Mouse (Mus musculus) liver, embryonic 15.5 days (tissue): Measurements from ENCODE around the gene Gnl3. TPM values are rescaled to one million over a fixed set of nuclear protein-coding genes. Genes with fewer than 3 reads are reported as not detected.
A peak's percentile ranks its signal among the peaks of the same experiment; 100 is the strongest.

Source experiments
- ATAC-seq: fragments of 200-750 bp; cut with Nextera tagmentation; 2 replicates; pipeline ENCODE4 v1.8.0; 2017; ENCODE audit warnings: moderate number of reproducible peaks, mild to moderate bottlenecking, moderate library complexity; ENCODE audit not compliant: insufficient read depth
- H3K27ac ChIP-seq: fragments of 300-500 bp; sonication (generic); replicated peaks from 2 replicates; pipeline ENCODE4 v1.5.1; 2015; ENCODE audit warnings: mild to moderate bottlenecking, inconsistent platforms
- H3K27me3 ChIP-seq: fragments of 300-500 bp; sonication (generic); 2 replicates; pipeline ENCODE4 v1.6.1; 2015; ENCODE audit warnings: mild to moderate bottlenecking, inconsistent platforms
- H3K36me3 ChIP-seq: fragments of 300-500 bp; sonication (generic); replicated peaks from 2 replicates; pipeline ENCODE4 v1.6.1; 2015; ENCODE audit warnings: moderate library complexity, mild to moderate bottlenecking, inconsistent platforms
- H3K4me1 ChIP-seq: fragments of 300-500 bp; sonication (generic); replicated peaks from 2 replicates; pipeline ENCODE4 v1.6.1; 2015; ENCODE audit warnings: inconsistent platforms
- H3K4me2 ChIP-seq: fragments of 300-500 bp; sonication (generic); 2 replicates; pipeline ENCODE4 v1.6.1; 2015; ENCODE audit warnings: moderate library complexity, mild to moderate bottlenecking, inconsistent platforms
- H3K4me3 ChIP-seq: fragments of 300-500 bp; sonication (generic); replicated peaks from 2 replicates; pipeline ENCODE4 v1.5.1; 2015; ENCODE audit warnings: mild to moderate bottlenecking, inconsistent platforms
- H3K9ac ChIP-seq: fragments of 300-500 bp; sonication (generic); 2 replicates; pipeline ENCODE4 v1.6.1; 2015; ENCODE audit warnings: moderate library complexity, mild to moderate bottlenecking, inconsistent platforms
- H3K9me3 ChIP-seq: fragments of 300-500 bp; sonication (generic); replicated peaks from 2 replicates; pipeline ENCODE4 v1.6.1; 2016; ENCODE audit warnings: inconsistent platforms
- WGBS: fragments of 180-500 bp; shearing (Covaris S2); methylation state at CpG from one replicate; pipeline ENCODE4 v1.1.7; 2015; ENCODE audit warnings: mixed read lengths; ENCODE audit not compliant: insufficient replicate concordance; 5-methylcytosine and 5-hydroxymethylcytosine counted together
- polyA plus RNA-seq: library from polyadenylated mRNA; unstranded; fragments of >200 nt; fragmentation: Nextera tagmentation; extraction: Ambion mirVana; gene quantifications from 2 replicates; pipeline ENCODE4 v1.2.1, GENCODE M21; 2015

The Gnl3 gene
- polyA plus RNA-seq, 1 experiment from 2014 or later, result 63.6 TPM

DNA sequence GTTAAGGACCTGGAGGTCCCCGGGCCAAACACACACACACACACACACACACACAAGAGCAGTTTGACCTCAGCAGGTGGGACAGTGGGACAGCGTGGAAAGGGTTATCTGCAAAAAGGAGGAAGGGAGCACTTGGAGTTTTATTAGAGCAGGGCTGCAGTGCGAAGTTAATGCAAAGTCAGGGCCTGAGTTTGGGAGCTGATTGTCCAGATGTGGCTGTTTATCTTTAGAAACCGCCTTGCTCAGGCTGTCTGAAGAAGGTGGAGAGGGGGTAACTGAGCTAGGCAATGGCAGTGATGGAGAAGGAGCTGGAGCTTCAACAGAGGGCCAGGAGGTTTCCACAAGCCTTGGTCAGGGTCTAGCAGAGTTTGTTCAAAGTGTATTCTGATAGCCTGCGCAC, 12.2 kb downstream of the Gnl3 start:
- Histone ChIP-seq H3K27me3 (no peaks in the 10 kb centered on the region), H3K36me3 (peaks cover 36% of the 10 kb centered on the region), H3K4me1 (peaks cover 29% of the 10 kb centered on the region), H3K9ac (0 out of 2 replicates have a peak overlapping the region, but pooled peaks have one; percentile 0), H3K27ac (peak overlapping the region; percentile 51), H3K4me2 (no peak overlapping the region), H3K9me3 (no peaks in the 10 kb centered on the region), H3K4me3 (no peak overlapping the region)
- WGBS, result 37% methylated on average over 5 of the region's 5 CpGs
- ATAC-seq, result peak; percentile 61; the same call in 1 of the 2 replicates

DNA sequence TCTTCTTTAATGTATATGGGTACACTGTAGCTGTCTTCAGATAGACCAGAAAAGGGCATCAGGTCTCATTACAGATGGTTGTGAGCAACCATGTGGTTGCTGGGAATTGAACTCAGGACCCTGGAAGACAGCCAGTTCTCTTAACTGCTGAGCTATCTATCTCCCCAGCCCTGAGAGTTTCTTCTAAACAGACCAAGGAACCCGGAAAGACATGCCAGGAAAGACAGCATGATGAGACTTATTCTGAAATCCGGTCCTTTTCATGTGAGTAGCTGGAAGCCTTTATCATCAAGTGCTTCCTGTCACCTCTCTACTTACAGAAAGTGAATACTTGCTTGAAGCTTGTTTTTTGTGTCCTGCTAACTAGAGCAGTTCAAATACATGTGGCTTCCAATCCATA, 14.4 kb downstream of the Gnl3 start:
- Histone ChIP-seq H3K9ac (no peak overlapping the region), H3K4me2 (no peak overlapping the region), H3K27ac (no peak overlapping the region), H3K4me1 (peaks cover 40% of the 10 kb centered on the region), H3K9me3 (no peaks in the 10 kb centered on the region), H3K36me3 (peaks cover 13% of the 10 kb centered on the region), H3K27me3 (no peaks in the 10 kb centered on the region), H3K4me3 (no peak overlapping the region)
- 50% methylated on average over 2 of the region's 2 CpGs for WGBS
- no peak for ATAC-seq

DNA sequence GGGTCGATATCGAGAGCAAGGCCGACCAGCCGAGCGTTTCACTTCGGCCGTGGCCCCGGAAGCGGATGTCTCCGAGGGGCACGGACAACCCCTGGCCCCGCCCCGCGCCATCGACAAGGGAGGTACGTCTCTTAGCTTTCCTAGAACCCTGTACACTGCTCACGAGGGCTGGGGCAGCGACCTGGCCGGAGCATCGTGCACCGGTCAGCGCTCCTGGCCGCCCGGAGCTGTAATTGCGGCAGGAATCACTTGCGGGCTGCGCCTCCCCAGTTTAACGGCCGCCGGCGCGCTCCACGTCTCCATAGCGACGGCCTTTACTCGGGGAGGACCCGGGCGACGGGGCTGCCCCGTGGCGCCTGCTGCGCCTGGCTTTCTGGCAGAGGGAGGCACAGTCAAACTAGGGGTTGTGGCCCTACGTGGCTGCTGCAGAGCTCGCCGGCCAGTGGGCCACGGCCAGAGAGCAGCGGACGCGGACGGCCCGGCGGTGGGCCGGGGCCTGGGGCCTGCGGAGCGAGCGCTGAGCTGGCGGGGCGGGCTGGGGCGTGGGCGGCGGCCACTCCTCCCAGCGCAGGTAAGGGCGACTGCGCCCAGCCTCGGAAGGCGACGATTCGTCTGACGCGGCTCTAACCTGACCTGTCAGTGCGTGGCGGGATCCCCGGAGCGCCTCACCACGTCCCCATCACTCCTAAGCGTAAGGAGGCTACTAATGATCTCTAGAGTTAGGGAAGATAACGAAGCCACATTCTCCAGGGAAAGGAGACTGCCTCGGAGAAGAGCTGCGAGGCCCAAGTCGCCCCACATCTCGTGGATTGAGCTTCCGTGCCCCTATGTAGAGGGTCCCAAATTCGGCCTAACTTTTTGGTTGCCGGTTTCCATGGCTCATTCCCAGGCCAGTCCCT, 17.4 kb downstream of the Gnl3 start, which contains the start of the genes Glt8d1 and Spcs1:
Glt8d1 (plus strand) TSS at position 94 of the 899 bp plus-strand sequence.
Spcs1 (minus strand) TSS at position 366 of the 899 bp plus-strand sequence.
- peaks cover 28% of the 10 kb centered on the region for H3K4me1 ChIP-seq
- peak within 1 kb of the TSS; percentile 85 for H3K9ac ChIP-seq
- peak; percentile 90 for ATAC-seq
- WGBS, result under 1% methylated on average over 84 of the region's 84 CpGs
- peak within 1 kb of the TSS; percentile 98 for H3K4me3 ChIP-seq
- no peaks in the 10 kb centered on the region for H3K27me3 ChIP-seq
- H3K4me2 ChIP-seq, result peak within 1 kb of the TSS; percentile 79
- H3K36me3 ChIP-seq, result peaks cover 17% of the 10 kb centered on the region
- H3K27ac ChIP-seq, result peak within 1 kb of the TSS; percentile 94
- H3K9me3 ChIP-seq, result no peaks in the 10 kb centered on the region

DNA sequence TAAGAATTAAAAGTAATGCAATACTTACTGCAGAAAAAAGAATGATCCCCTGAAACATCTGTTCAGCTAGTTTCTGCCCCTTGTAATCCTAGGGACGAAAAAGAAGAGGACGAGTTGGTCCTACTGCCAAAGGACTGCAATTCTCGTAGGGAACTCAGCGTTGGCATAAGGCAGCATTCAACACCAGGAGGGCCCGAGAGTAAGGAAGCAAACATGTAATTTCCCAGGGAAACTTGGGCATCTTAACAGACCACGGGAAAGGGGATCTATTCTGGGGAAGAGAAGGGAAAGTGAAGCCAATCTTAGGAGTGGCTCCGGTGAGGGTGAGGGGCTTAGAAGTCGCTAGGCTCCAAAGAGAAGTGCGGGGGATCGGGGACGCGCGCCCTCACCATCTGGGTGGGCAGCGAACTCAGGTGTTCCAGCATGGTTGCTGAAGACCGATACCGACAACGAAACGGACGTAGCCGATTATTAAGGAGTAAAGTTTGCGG, 18.1 kb downstream of the Gnl3 start:
- Histone ChIP-seq H3K9ac (peak overlapping the region; percentile 85), H3K4me1 (peaks cover 28% of the 10 kb centered on the region), H3K36me3 (peaks cover 17% of the 10 kb centered on the region), H3K4me2 (peak overlapping the region; percentile 79), H3K9me3 (no peaks in the 10 kb centered on the region), H3K27ac (peak overlapping the region; percentile 94), H3K27me3 (no peaks in the 10 kb centered on the region), H3K4me3 (peak overlapping the region; percentile 98)
- under 1% methylated on average over 21 of the region's 21 CpGs for WGBS
- no peak for ATAC-seq

DNA sequence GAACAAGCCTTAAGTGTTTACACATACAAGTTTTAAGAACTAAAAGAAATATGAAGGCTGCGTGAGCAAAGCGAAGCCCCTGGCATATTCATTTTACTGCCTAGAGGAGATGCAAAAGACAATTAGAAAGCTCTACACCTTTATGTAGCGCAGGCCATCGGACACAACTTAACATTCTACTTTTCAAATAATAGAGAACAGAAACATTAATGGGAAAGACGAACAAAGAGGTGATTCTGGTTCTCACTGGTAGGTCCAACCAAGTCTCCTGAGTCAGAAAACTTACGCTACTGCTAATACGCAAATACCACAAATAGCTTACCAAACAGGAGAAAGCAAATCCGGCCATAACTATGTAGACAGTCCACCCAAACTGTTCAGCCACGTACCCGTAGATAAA, 18.6 kb downstream of the Gnl3 start:
- Histone ChIP-seq H3K9ac (peak overlapping the region; percentile 85), H3K27me3 (no peaks in the 10 kb centered on the region), H3K27ac (peak overlapping the region; percentile 94), H3K4me1 (peaks cover 28% of the 10 kb centered on the region), H3K9me3 (no peaks in the 10 kb centered on the region), H3K4me3 (peak overlapping the region; percentile 98), H3K36me3 (peaks cover 17% of the 10 kb centered on the region), H3K4me2 (peak overlapping the region; percentile 79)
- no peak for ATAC-seq
- WGBS, result 47% methylated on average over 10 of the region's 10 CpGs

DNA sequence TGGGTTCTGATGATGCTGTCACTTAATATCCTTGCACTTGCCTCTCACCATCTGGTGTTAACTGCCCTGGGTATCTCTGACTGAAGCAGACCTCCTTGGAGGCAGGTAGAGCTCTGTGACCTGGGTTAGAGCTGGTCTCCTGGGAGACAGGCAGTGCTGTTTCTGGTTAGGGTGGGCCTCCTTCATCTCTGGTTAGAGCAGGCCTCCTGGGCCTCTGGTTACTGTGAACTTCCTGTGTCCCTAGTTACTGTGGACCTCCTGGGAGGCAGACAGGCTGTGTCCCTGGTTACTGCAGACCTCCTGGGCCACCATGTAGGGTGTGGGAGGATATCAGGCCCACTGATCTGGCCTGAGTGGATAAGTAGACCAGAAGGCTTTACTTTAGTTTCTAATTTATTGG, 22.5 kb downstream of the Gnl3 start:
- no peak overlapping the region for H3K27ac ChIP-seq
- peaks cover 17% of the 10 kb centered on the region for H3K36me3 ChIP-seq
- ATAC-seq, result no peak
- H3K4me2 ChIP-seq, result no peak overlapping the region
- H3K4me3 ChIP-seq, result no peak overlapping the region
- H3K27me3 ChIP-seq, result no peaks in the 10 kb centered on the region
- no peaks in the 10 kb centered on the region for H3K9me3 ChIP-seq
- H3K9ac ChIP-seq, result no peak overlapping the region
- peaks cover 19% of the 10 kb centered on the region for H3K4me1 ChIP-seq

DNA sequence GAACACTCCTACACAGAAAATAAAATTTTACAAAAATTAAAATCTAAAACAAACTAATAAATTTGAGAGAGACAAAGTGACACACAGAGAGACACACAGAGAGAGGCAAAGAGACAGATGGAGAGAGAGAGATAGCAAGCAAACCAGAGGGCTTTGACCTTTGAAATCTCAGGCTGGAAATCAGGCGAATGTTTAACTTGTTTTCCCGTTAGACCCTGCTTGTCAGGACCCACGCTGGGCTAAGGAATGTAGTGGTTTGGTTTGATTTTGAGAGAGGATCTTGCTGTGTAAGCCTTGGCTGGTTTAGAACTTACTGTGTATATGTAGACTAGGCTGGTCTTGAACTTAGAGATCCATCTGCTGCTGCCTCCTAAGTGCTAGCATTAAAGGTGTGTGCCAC, 42.7 kb downstream of the Gnl3 start:
- WGBS, result 52% methylated on average over 3 of the region's 3 CpGs
- no peak overlapping the region for H3K4me2 ChIP-seq
- H3K9ac ChIP-seq, result no peak overlapping the region
- H3K27me3 ChIP-seq, result no peaks in the 10 kb centered on the region
- peak overlapping the region; percentile 29; the same call in 1 of the 2 replicates for H3K27ac ChIP-seq
- 0 out of 2 replicates have a peak, but pooled peaks cover 4% of the 10 kb centered on the region for H3K36me3 ChIP-seq
- ATAC-seq, result peak; percentile 22; the same call in 1 of the 2 replicates
- no peak overlapping the region for H3K4me3 ChIP-seq
- H3K9me3 ChIP-seq, result no peaks in the 10 kb centered on the region
- no peaks in the 10 kb centered on the region for H3K4me1 ChIP-seq

DNA sequence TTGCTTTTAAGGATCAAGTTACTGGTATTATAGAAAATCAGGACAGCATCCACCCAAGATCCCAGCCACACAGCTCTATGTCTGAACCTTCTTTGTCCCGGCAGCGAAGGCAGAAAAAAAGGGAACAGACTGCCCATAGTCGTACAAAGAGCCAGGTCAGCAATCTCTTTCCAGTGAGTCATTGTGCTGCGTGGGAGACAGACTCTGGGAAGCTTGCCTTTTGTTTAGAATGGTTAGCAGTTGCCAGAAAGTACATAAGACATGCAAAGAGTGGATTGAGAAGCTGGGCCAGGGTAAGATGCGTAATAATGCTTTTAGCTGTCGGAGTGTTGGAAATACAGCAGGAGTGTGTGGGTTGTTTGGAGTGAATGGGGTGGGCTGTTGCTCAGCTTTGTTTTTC, 44.7 kb downstream of the Gnl3 start:
- Histone ChIP-seq H3K4me2 (no peak overlapping the region), H3K9me3 (no peaks in the 10 kb centered on the region), H3K4me1 (no peaks in the 10 kb centered on the region), H3K4me3 (no peak overlapping the region), H3K27ac (no peak overlapping the region), H3K36me3 (no peaks in the 10 kb centered on the region), H3K9ac (no peak overlapping the region), H3K27me3 (no peaks in the 10 kb centered on the region)
- 61% methylated on average over 6 of the region's 6 CpGs for WGBS
- no peak for ATAC-seq

Other genes with a start within 250 kb of the Gnl3 start
- gene Tmem110, start 193.6 kb downstream of the Gnl3 start, polyA plus RNA-seq, result 8.8 and 8.9 TPM in 2 replicates
- 1.1 and 1.6 TPM in 2 replicates for gene Mustn1, start 140.0 kb downstream of the Gnl3 start, polyA plus RNA-seq
- 205 and 267 TPM in 2 replicates for gene Itih4, start 132.7 kb downstream of the Gnl3 start, polyA plus RNA-seq
- 434 and 589 TPM in 2 replicates for gene Itih3, start 95.4 kb downstream of the Gnl3 start, polyA plus RNA-seq
- 53.8 and 71.1 TPM in 2 replicates for gene Itih1, start 75.9 kb downstream of the Gnl3 start, polyA plus RNA-seq
- gene Nek4, start 67.8 kb downstream of the Gnl3 start, polyA plus RNA-seq, result 3.5 and 4.1 TPM in 2 replicates
- 15.1 and 17.1 TPM in 2 replicates for gene Glt8d1, start 17.8 kb downstream of the Gnl3 start, polyA plus RNA-seq
- 230 and 264 TPM in 2 replicates for gene Spcs1, start 17.5 kb downstream of the Gnl3 start, polyA plus RNA-seq
- gene Pbrm1, start within 50 bp of the Gnl3 start, polyA plus RNA-seq, result 53.3 and 55.6 TPM in 2 replicates
- gene Smim4, start 109.8 kb upstream of the Gnl3 start, polyA plus RNA-seq, result 49.9 and 60.7 TPM in 2 replicates
- 167 and 213 TPM in 2 replicates for gene Nt5dc2, start 111.9 kb upstream of the Gnl3 start, polyA plus RNA-seq
- gene Stab1, start 149.5 kb upstream of the Gnl3 start, polyA plus RNA-seq, result 22.0 and 27.4 TPM in 2 replicates
- gene Tnnc1, start 189.2 kb upstream of the Gnl3 start, polyA plus RNA-seq, result 66.4 and 66.7 TPM in 2 replicates
- 92.3 and 115 TPM in 2 replicates for gene Nisch, start 197.8 kb upstream of the Gnl3 start, polyA plus RNA-seq
- 0.03 and 0.08 TPM in 2 replicates for gene Sema3g, start 198.7 kb upstream of the Gnl3 start, polyA plus RNA-seq
- 5.6 and 6.3 TPM in 2 replicates for gene Phf7, start 232.2 kb upstream of the Gnl3 start, polyA plus RNA-seq
- 35.8 and 37.6 TPM in 2 replicates for gene Bap1, start 232.3 kb upstream of the Gnl3 start, polyA plus RNA-seq